Mouse (Mus musculus) left cerebral cortex, postnatal 36 days (tissue): ENCODE measurements around the gene Kcnma1. TPM values are rescaled to one million over a fixed set of nuclear protein-coding genes. Genes with fewer than 3 reads are reported as not detected.

Source experiments
- DNase-seq, 2 experiments: peaks; one replicate each; pipeline ENCODE4 v3.0.0; 2021 to 2022; ENCODE audit warnings: low spot score in 2 of 2, mixed read lengths in 1 of 2
- intact Hi-C: fragments of 180-260 bp; cut with DNase I; formaldehyde crosslinking; loops from one replicate; pipeline ENCODE4 v1.15.1; 2025
- total RNA-seq, 2 experiments: library from RNA; stranded (reverse); gene quantifications; 2 replicates each; pipeline ENCODE4 v1.2.3; 2021

Kcnma1 gene
- total RNA-seq, 2 experiments from 2014 or later: 177 to 194 TPM

DNA sequence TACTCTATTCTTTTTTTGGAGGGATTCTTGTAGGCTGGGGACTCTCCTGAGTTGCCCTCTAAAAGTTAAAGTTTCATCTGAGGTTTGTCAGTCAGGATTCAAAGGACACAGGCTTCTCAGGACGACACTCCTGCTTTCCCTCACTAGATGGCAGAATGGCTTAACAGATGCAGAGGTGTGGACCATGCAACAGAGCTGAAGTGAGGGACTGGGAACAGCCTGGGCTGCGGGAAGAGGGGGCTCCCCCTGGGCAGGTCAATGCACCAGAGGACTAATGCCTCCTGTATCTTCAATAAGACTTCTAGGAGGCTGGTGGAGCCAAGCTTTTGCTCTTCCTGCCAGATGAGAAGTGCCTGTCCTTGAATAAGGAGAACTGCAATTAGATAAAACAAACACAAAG lies 438.3 kb downstream of the Kcnma1 start:
- intact Hi-C loops: loop anchor here (2.0 to 10.0 kb wide), 2 partner anchors 433 to 489 kb away; no protein-coding TSS in a partner anchor
- DNase-seq: no peak

DNA sequence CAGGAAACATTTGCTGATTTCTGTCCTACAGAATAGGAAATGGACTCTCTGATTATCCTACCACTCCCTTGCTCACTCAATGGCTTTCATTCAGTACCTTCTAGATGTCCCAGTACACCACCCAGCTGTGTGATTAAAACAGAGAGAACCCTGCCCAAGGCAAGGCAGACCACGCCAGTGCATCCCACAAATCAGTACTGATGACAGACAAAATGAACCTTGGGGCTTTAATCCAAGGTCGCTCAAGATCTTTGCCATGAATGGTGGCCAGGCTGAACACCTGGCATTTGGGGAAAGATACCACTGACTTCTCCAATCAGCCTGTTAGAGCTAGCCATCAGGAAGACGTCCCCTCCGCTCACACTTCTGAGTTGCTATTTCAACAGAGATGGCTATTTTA lies 440.2 kb downstream of the Kcnma1 start:
- intact Hi-C loops: loop anchor here (10.0 kb wide), 1 partner anchor 491 kb away; no protein-coding TSS in a partner anchor

DNA sequence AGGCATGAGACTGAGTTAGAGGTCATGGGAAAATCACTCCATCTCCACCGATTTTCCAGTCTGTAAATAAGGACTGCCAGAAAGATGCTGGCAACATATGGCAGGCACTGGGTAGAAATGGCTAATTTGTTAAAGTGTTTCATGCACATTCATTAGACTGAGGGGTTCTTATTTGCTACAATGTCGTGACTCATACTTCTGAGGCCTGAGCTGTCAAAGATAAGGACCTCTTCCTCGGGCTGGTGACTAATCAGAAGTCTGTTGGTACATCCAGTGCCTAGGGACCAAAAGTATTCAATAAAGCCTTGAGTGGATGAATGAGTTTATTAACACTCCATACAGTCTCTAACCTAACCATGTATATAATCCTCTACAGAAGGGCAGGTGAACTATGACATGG lies 440.9 kb downstream of the Kcnma1 start:
- DNase-seq: no peak
- intact Hi-C loops: loop anchor here (10.0 kb wide), 1 partner anchor 491 kb away; no protein-coding TSS in a partner anchor

More for the DNA sequence above, 440.2 kb downstream of the Kcnma1 start:
- DNase-seq: no peak

DNA sequence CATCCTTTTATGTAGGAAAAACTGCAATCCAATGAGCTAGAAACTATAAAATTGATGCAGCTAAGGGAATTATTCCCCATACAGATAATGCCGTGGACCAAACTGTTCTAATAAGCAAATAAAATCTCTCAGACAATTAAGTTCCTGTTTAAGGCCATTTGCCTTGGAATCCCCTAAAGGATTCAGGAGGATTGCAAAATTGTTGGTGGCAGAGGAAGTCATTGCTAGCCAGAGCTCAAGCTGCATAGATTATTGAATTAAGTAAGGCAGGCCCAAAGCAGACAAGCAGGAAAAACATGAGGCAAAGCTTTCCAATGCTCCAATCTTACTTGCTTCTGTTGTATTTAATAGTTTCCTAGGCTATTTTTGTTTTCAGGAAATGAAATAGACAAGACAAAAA lies 441.5 kb downstream of the Kcnma1 start:
- intact Hi-C loops: loop anchor here (10.0 kb wide), 1 partner anchor 492 kb away; no protein-coding TSS in a partner anchor
- DNase-seq: no peak

DNA sequence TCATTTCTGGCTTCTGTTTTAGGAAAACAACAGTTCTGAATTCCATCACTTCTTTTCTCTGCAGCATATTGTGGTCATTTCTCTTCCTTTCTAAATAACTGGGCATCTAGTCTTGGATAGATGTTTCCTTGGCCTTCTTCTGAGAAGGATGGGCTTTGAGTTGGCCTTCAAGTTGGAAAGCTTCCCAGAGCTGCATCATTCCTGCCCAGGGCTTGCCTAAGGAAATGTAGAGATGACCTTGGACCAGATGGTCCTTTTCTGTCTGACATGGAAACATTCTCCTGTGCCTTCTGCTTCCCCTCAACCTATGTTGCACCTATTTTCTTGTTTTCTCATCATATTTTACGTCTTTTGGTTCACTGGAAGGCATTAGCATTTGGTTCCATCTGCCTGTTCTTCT lies 444.0 kb downstream of the Kcnma1 start:
- intact Hi-C loops: loop anchor here (10.0 kb wide), 1 partner anchor 495 kb away; no protein-coding TSS in a partner anchor
- no peak for DNase-seq

DNA sequence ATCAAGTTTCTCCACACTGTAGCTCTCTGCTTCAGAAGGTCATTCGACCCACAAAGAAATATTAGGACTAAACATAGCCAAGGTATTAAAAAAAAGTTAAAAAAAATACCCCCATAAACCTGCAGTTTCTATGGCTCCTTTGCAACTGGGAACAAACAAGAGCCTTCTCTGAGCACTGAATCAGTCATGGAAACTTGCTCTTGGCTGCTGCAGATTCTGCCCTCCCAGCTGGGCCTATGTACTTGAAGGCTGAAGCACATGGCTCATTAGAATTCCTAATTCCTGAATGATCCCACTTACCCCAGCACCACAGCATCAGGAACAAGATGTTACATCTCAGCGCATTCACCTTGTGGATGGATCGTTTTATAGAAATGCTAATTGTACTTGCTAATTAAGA lies 448.4 kb downstream of the Kcnma1 start:
- intact Hi-C loops: no loop called here
- no peak for DNase-seq

- intact Hi-C loops: no loop called here
- DNase-seq: no peak
Observed at GRCm38 (mm10) chr14:23564474-23564873, 449.8 kb downstream of the Kcnma1 start.

GRCm38 (mm10) chr14:23563180-23563579 lies 451.1 kb downstream of the Kcnma1 start:
- DNase-seq: no peak
- intact Hi-C loops: no loop called here

GRCm38 (mm10) chr14:23555647-23556046 lies 458.6 kb downstream of the Kcnma1 start:
- intact Hi-C loops: no loop called here

DNA sequence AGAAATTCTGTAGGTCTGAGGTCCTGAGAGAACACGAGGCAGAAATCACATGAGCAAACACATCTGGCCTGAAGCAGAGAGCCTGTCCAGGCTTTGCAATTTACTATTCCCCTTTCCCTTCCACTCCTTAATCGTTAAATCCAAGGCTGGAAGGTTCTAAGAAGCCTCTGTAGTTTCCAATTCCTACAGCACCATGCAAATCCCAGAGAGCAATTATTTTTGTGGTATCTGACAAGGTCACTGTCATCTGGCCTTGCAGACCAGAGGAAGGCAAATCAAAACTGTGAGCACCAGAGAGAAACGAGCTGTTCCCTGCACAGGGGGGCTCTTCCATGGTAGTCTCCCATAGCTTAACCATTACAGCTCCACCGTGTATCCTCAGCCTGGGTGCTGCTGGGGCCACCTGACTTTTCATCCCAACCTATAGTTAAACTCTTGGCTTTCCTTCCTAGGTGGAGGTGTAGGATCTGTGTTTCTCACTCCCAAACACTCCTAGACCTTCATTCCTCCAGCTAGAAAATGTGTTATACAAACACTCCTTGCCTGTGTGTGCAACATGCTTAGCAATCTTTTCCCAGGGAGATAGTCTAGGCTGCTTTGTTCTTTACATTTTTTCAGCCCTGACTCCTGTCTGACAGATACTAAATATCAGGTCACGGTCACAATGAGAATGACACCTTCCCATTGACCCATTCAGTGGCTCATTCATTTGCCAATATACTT lies 461.9 kb downstream of the Kcnma1 start:
- DNase-seq: no peak
- intact Hi-C loops: no loop called here

More at GRCm38 (mm10) chr14:23555647-23556046, 458.6 kb downstream of the Kcnma1 start:
- DNase-seq: no peak

DNA sequence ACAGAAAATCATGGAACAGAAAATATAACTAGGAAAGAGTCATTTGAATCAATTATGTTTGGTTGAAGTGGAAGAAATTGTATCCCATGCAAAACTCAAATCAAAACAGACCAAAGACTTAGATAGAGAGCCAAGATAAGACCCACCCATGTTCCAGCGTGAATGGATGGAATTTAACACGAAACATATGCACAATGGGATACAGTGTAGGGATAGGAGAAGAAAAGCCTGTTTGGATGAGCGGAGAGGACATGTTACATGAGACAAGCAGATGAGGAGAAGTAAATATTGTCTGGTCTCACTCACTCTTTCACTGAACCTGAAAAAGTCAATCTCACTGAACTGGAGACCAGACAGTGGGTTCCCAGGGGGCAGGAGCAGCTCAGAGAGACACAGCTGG lies 463.8 kb downstream of the Kcnma1 start:
- no peak for DNase-seq
- intact Hi-C loops: no loop called here

DNA sequence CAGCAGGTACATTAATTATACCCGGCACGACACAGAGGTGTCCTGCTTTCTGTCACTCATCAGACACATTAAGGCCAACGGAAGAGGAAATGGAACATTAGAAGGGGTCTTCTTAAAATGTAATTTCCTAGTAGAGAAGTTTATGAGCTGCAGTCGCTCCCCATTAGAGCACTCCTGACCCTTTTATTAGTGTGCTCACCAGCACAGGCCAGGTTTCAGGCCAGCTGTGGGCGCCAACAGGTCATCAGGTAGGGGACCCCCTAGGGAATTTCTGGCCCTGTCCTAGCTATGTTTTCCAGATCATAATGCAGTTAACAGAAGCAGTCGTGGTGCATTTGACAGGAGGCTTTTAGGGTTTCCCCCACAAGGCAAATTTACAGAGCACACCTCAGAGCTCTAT lies 472.2 kb downstream of the Kcnma1 start:
- no peak for DNase-seq
- intact Hi-C loops: no loop called here

DNA sequence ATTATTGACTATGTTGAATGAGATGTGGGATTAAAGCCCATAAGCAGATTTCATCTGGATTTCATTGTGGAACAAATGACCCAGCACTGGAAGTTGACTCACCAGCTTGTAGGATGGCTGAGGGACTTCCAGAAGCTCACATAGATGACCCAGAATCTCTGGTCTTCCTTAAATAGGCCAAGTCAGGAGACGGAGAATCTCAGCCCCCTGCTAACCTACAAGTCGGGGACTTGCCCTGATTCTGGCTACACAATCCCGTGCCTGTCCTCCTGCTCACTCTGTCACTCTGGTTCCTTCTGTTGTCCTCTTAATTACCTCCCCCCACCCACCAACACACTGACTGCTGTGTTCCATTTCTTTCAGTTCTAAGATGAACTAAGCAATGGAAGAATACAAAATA lies 474.7 kb downstream of the Kcnma1 start:
- intact Hi-C loops: no loop called here
- no peak for DNase-seq

DNA sequence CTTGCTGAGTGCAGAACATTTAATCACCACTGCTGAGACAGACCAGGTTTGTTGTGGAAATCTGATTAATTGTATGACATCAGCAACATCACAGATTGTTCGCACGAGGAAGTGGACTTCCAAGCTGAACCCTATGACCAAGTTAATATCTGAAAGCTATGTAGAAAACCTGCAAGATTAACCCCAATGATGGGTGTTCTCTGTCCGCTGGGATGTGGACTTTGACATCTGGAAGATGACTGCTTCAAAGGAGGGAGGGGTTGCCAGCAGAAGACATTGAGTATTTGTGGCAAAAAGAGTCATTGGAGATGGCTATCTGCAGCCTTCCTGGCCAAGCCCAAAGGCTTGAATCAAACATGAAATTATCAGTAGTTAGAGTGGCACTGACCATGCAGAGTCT lies 480.9 kb downstream of the Kcnma1 start:
- DNase-seq: no peak
- intact Hi-C loops: no loop called here

GRCm38 (mm10) chr14:23531735-23532525 lies 482.4 kb downstream of the Kcnma1 start:
- DNase-seq: peak; percentile 47 to 56
- intact Hi-C loops: no loop called here

DNA sequence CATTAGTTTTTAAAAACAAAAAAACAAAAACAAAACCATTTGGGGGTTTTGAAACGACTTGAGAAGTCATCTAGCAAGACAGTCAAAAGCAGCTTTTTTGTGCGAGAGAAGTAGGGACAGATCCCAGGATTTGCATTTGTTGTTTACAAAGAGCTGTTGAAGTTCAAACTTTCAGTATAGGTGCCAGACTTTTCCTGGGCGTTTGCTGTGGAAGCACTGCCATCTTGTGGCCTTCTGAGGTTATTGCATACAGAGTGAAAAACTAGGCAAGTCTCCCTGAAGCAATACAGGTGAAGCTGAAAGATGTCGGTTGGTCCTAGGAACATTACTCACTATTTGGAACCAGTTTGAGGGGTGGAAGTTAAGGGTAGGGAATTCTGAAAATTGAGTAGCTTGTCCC lies 484.6 kb downstream of the Kcnma1 start:
- peak; percentile 39 to 61 for DNase-seq
- intact Hi-C loops: no loop called here

DNA sequence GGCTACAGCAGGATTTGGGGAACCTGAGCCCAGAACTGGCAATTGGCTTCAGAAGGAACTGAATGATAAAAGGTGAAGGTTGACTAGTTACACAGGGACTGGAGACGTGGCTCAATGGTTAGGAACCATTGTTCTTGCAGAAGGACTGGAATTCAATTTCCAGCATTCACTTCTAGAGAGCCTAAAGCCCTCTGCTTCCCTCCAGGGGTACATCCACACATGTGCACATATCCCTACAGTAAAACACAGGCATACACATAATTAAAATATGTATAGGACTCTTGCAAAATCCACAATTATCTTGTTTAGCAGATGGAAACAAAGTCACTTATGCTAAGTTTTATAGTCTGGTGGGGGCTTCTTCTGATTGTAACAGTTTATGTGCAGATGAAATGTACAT lies 485.1 kb downstream of the Kcnma1 start:
- intact Hi-C loops: no loop called here
- no peak for DNase-seq

- intact Hi-C loops: no loop called here
- DNase-seq: no peak
Observed at GRCm38 (mm10) chr14:23525910-23526309, 488.4 kb downstream of the Kcnma1 start.

DNA sequence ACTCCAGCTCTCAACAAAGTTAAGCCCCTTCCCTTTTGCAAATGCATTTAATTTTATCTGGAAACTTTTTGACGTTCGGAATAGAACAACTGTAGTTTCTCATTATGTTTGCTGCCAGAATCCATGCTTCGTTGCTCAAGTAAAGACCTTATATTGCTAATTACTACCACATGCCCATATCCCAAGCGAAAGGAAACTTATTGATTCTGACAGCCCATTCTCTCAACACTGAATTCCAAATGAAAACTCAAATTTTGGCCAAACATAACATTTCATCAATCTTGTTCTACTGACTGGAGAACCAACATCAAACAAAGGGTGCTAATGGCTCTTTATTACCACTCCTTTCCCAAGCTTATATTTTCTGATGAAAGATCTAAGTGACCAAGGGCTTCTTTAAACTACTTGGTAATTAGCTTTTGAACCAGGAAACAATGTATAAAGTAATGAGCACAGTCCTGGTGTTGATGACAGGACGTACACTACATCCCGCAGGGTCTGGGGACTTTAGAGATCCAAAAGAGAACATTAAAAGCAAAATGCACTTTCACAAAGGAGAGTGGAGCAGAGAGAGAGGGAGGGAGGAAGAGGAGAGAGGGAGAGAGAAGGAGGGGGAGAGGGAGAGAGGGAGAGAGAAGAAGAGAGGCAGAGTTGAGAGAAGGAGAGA lies 490.3 kb downstream of the Kcnma1 start:
- DNase-seq: no peak
- intact Hi-C loops: no loop called here

DNA sequence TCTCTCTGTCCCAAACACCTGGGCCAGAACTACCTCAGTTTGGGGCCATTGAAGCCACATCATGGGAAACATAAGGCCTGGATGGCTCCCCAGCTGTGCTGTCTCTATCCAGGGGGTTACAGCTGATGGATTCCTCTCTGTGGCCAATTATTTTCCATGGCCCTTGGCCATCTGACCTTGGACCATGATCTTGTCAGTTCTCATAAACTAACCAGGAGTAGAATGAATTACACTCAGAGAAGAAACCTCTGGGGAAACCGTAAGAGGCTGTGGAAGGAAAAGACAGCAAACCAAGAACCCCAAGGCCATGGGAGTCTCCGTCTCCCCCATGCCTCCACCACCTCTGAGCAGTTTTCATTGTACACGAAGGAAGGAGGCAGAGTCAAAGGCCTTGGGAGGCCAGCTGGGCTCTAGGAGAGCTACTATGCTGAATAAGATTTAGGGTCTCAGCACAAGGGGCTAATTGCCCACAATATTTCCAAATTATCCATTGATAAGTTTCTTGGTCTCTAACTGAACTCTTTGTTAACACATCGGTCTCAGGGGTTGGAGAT lies 491.6 kb downstream of the Kcnma1 start:
- intact Hi-C loops: no loop called here
- no peak for DNase-seq
